Mouse (Mus musculus) frontal cortex, postnatal 36 days (tissue): ENCODE data around the gene Sulf2.
A peak's percentile ranks its signal among the peaks of the same experiment; 100 is the strongest.

ENCODE experiments used
- DNase-seq, 2 experiments: peaks; one replicate each; pipeline ENCODE4 v3.0.0; 2022; ENCODE audit warnings: low spot score in 2 of 2

Gene Sulf2

DNA sequence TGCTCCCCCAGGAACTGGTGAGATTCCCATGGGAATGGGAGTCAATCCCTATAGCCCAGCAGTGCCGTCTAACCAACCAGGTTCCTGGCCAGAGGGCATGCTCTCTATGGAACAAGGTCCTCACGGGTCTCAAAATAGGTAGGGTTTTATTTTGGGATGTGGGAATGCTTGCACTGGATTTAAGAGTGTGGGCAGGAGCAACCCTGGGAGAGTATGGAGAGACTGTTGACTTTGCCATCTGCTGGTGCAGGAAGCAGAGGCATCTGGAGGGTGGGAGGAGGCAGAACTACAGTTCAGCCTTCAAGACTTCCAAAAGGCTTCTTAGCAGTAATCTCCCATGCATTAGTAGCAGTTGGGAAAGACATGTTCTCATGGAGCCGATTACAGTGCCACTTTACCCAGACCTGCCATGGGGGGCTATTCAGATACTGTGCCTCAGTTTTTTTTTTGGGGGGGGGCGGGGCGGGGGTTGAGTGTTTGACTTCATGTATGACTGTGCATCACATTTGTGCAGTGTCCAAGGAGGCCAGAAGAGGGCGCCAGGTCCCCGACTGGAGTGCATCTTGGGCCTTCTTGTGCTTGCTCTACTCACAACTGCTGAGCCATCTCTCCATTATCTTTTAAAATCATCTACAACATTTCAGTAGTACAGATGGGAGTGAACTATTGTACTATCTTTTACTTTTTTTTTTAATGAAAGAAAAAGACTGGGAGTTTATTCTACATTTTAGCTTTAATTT, 95.6 kb downstream of the Sulf2 start:
- peak; percentile 65 to 89 for DNase-seq

- no peak for DNase-seq
Observed at GRCm38 (mm10) chr2:166054002-166054539, 101.4 kb downstream of the Sulf2 start.

- DNase-seq, result peak in 1 of 2 experiments; percentile 65
Observed at GRCm38 (mm10) chr2:166051966-166052365, 103.5 kb downstream of the Sulf2 start.

- no peak for DNase-seq
Observed at GRCm38 (mm10) chr2:166051421-166051820, 104.0 kb downstream of the Sulf2 start.

- no peak for DNase-seq
Observed at GRCm38 (mm10) chr2:166048852-166049251, 106.6 kb downstream of the Sulf2 start.

GRCm38 (mm10) chr2:166047931-166048330, 107.5 kb downstream of the Sulf2 start:
- no peak for DNase-seq

DNA sequence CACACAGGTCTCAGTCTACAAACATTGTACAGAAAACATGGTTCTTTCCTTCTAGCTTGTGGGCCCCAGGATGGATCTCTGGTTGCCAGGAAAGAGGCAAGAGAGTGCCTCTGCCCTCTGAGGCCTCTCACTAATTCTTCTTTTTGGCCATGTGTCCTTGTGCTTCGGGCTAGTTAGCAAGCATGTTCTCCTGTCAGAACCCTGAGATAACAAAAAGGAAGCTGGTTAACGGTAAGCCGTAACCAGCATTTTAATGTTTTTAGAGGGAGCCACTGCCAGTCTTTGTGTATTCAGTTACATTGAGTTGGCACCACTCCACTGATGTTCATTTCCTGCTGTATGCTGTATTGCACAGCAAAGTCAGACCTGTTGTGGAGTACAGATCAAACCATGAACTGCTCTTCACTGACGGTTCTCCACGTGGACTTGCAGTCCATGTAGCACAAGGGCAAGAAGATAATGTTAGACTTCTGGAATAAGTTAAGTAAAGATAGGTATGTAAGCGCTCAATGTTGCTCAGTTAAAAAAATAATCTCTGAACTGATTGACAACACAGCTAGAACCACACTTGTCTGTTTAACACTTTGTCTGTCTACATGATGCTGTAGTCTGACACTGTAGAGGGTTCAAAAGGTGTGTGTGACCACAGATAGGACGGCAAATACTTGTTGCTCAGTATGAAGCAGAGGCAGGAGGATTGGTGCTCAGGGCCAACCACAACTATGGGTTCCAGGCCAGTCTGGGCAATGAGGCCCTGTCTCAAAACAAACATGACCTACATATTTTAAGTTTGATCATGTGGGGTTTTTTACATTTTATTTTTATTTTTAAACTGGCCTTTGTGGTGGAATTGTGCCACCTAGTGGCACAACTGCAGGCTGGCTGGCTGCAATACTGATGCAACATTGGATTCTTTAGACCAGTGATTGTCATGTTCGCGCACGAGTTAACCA, 109.6 kb downstream of the Sulf2 start:
- DNase-seq, result peak in 1 of 2 experiments; percentile 38

DNA sequence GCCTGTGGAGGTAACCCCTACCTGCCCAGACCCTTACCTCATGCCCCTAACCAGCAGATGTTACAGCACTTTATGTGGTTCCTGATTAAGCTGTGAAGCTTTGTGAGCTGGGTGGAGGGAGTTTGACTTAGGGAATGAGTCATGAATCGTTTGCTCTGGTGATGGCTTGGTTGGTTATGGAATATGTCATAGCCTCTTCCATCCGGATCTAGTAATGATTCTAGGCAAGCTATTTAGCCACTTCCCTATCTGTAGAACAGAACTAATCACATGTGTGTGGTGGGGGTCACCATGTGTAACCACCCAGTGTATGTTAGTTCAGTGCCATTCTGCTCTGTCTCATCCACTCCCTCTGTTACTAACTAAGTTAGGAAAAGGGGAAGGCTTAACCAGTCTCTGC, 110.5 kb downstream of the Sulf2 start:
- no peak for DNase-seq

- no peak for DNase-seq
Observed at GRCm38 (mm10) chr2:166042542-166042941, 112.9 kb downstream of the Sulf2 start.

DNA sequence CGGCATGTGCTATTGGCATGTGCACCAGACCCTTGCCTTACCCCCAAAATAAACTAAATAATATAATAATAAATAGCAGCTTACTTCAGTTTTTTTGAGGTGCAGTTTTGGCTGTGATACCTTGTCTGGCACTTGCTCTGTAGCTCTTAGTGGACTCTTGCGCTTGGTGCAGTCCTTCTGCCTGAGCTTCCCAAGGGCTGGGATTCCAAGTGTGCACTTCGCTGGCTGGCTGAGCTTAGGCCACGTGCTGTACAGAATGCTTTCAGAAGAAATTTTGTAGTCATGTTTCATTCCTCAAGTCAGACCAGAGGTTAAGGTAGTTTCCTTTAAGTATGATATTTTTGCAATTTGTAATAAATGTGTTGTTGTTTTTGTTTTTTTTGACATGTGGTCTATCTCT, 115.8 kb downstream of the Sulf2 start:
- DNase-seq, result no peak

DNA sequence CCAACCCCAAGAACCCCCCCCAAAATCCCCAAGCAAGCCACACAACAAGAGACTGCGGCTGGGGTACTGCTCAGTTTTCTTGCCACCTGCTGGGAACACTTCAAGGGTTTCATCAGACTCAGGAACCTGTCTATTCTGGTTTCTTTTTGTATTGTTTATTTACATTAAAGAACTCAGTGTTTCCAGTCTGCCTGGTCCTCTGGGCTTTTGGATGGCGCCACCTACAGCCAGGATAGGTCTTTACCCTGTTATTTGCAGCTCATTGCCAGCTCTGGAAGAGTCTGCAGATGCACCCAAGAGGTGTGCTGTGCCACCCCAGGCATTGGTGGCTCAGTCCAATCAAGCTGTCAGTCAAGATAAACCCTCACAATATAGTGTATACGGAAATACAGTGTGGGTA, 119.7 kb downstream of the Sulf2 start:
- DNase-seq, result peak in 1 of 2 experiments; percentile 48

DNA sequence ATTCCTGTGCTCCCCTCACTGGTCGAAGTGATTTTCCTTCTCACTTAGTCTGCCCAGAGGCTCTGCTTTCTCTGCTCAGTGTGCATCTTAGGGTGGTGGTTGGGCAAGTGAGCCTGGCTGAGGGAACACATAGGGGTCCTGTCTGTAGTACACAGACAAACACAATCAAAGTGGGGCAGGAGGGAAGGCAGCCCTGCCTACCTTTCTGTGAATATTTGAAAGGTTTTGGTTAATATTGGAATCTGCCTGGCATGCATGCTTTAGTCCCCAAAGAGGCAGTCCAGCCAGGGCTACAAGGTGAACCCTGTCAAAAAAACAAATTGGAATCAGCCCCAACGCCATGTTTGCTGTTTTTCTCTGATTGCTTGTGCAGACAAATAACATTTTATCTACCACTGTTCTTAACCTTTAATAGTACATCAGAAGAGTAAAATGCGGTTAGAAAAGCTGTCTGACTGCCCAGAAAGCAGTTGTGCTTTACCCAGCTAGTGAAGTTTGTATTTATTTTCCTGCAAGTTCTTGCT, 120.4 kb downstream of the Sulf2 start:
- DNase-seq, result no peak

DNA sequence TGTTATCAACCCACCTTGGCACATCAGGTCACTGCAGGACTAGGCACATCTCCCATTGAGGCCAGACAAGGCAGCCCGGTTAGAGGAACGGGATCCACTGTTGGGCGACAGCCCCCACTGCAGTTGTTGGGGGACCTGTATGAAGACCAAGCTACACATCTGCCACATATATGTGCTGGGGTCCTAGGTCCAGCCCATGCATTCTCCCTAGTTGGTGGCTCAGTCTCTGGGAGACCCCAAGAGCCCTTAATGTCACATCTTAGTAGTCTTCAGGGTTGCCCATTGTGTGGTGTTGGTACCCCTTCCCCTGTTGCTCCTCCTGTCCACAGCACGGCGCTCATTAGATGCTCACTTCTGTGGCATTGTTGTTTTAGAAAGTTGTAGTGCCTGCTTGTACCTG, 122.8 kb downstream of the Sulf2 start:
- no peak for DNase-seq

GRCm38 (mm10) chr2:166031120-166031929, 124.1 kb downstream of the Sulf2 start:
- peak in 1 of 2 experiments; percentile 47 for DNase-seq

- DNase-seq, result no peak
Observed at GRCm38 (mm10) chr2:166030256-166030995, 125.0 kb downstream of the Sulf2 start.

DNA sequence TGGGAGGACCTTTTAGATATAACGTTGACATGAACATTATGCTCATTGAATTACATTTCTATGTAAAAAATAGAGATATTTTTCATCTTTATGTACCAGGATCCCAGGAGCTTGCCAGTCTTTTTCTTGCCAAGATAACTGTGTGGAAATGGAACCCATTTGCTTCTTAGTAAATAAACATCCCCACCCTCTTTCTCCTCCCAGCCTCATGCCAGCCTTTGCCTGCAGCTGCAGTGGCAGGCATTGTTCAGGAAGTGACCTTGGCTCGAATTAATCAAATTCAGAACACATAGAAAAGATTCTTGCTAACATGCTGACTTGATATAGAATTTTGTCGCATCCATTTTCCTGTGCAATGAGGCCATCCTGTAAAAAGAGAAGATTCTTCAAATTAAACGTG, 126.2 kb downstream of the Sulf2 start:
- no peak for DNase-seq

- no peak for DNase-seq
Observed at GRCm38 (mm10) chr2:166027834-166028233, 127.6 kb downstream of the Sulf2 start.

DNA sequence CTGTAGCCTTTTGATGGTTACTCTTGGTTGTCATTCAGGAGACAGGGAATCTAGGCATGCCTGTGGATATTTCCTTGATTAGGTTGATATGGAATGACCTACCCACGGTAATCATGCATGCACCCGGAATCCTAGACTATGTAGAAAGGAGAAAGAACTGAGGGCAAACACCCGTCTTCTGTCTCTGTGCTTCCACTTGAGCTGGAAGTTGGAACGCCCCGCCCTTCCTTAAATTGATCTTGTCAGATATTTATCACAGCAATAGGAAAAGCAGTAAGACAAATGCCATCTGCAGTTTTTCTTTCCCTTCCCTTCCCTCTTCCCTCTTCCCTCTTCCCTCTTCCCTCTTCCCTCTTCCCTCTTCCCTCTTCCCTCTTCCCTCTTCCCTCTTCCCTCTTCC, 129.5 kb downstream of the Sulf2 start:
- no peak for DNase-seq

DNA sequence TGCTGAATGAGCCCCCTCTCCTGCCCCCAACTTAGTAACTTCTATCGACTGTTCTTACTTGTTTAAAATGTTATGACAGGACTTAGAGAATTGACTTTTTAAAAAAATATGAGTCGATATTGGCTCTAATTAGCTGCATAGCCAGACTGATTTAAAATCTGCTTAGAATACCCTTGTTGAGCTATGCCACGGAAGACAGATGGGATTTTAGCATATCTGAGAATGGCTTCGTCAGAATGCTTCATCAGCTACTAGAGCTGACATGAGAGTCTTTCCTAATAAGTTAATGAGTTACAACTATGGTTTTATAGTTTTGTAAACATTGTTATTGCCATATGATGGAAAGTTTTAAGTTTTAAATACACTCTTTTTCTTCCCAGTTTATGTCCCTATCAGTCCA, 130.8 kb downstream of the Sulf2 start:
- no peak for DNase-seq

DNA sequence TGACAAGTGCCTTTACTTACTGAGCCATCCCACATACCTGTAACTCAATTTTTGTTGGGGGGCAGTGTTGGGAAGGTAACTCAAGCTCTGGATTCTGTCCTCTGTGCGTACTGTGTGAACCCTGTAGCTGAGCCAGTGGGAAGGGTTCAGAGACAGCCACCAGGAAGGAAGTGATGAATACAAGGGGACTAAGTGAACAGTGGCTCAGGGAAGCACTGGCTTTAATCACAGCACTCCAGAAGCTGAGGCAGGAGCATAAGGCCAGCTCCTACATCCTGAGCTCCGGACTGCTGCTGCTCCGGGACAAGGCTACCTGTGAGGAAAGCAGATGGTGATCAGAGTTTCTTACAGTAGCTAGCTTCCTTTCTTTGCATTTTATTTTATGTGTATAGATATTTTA, 131.4 kb downstream of the Sulf2 start:
- DNase-seq, result no peak
